Mouse (Mus musculus): ENCODE data around the gene Slc35f2.

Slc35f2 gene

DNA sequence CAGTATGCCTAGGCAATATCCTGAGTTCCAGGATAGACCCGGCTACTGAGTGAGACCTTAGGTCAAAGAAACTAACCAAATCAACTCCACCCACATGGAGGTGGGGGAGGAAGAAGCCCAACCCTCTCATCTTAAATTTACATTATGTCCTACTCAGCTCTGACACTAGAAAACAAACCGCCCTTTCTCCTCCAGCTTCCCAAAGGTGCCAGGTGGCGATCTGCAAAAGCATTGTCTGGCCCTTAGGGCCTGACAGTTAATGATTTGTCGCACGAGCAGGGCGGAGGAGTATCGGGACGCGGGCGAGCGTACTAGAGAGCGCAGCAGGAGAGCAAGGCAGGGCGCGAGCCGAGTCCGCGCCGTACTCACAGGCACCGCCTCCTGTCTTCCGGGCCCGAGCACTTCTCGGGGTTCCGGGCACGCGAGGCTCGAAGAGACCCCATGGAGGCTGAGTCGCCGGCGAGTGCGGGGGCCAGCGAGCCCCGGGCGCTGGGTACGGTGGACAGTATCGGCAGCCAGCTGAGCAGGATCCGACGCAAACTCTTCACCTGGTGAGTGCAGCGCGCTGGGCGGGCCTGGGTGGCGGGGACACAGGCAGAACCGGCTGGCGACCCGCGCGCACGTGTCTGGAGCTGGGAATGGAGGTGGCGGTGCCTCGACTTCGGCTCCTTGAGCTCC lies at the start of gene Slc35f2:
Gene Slc35f2, plus strand, starts transcription at position 195 of the 678 bp plus-strand sequence.
- DNase-seq = peak; percentile 80

- DNase-seq = no peak
Observed at GRCm38 (mm10) chr9:53740829-53741404, 30.4 kb upstream of the Slc35f2 start.

- DNase-seq = no peak
Observed at GRCm38 (mm10) chr9:53750411-53750810, 20.9 kb upstream of the Slc35f2 start.

DNA sequence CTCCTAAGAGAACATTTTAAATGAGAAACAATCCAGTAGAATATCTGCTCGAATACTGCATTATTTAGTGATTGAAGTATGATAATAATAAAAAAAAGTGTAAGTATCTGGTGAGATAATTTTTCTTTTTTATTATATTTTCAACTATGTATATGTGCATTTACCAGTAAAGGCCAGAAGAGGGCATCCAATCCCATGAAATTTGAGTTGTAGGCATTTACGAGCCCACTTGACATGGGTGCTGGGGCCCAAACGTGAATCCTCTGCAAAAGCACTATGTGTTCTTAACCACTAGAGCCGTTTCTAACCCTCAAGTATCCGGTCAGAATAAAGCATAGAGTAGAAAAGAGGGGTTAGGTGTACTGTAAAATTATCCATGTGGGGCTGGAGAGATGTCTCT lies 20.4 kb upstream of the Slc35f2 start:
- DNase-seq = no peak

DNA sequence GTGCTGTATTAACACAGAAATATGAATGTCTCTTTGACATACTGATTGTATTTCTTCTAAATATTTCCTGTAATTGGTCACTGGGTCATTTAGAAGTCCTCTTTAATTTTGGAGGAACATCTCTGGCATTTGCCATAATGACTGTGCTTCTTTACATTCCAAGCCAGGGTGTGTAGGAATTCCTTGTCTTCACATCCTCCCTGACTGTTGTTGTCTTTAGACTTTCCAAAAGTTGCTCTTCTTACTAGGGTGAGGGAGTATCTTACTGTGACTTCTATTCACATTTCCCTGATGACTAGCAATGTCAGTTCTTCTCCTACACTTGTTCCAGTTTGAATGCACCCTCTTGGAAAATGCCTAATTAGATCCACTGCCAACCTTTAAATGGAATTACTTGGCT lies 16.5 kb upstream of the Slc35f2 start:
- DNase-seq = no peak

DNA sequence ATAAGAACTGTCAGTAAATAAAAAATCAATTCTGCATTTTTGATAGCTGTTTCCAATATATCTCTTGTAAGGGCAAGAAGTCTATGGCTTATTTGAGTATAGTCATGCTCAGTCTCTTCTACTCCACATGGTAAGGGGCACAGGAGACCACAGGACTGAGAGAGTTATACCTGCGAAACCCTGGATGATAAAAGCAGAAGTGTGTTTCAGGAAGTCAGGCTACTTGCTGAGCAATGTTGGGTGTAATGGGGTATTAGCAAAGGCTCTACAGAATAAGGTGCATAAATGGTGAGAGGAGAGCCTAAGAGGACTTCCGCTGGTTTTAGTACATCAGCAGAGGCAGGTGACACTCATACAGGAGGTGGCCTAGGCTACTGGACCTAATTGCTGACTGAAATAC lies 13.2 kb upstream of the Slc35f2 start:
- no peak for DNase-seq

DNA sequence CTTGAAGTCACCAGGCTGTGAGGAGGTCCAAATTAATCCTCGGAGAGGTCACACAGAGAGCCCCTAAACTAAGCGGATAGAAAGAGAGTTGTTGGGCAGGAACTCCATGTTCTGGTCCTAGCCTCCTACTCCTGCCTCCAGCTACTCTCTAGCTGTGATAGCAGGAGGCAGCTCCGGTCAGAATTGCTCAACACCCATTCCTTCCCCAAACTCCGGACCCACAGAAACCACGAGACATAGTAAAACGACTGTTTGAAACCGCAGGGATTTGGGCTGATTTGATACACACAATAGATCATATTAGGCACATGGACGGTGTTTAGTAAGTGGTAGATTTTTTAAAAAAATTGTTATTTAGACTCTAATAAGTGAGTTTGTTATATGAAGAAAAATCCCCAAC lies 6.6 kb upstream of the Slc35f2 start:
- no peak for DNase-seq

DNA sequence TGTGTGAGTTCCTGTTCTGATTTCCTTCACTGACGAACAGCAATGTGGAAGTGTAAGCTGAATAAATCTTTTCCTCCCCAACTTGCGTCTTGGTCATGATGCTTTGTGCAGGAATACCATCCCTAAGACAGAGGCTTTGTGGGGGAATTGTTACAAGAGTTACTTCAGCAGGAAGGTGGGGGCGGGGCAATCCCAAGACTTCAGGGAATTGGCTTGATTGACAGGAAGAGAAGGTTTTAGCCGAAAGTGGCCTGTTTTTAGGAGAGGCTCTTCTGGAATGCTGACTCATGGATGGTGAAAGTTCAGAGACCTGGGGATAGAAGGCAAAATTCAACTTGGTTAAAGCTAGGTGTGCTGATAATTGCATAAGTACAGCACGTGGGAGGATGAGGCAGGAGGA lies 2.9 kb upstream of the Slc35f2 start:
- DNase-seq = no peak

DNA sequence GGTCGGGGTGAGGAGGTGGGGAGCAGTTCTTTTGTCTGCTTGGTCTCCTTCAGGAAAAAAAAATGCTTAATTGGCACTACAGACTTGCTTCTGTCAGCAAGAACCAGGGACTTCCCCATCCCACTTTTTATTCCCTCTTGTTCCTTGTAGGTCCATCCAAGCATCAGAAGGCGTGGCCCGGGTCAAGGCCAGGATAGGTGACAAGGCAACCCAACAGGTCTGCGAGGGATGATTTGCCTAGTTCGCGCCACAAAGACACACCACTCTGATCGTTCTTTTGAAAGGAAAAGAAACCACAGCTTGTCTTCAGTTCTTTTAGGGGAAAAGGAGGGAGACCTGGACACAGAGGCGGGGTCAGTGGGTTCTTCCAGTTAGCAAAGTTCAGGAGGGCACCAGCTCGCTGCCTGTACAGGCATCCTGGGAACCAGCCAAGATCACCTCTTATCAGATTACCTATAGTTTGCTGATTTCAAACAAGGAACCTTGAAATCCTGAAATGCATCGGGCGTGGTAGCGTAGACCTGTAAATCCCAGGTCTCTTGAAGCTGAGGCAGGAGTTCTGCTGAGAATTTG lies 481 bp upstream of the Slc35f2 start:
- peak; percentile 20 for DNase-seq

DNA sequence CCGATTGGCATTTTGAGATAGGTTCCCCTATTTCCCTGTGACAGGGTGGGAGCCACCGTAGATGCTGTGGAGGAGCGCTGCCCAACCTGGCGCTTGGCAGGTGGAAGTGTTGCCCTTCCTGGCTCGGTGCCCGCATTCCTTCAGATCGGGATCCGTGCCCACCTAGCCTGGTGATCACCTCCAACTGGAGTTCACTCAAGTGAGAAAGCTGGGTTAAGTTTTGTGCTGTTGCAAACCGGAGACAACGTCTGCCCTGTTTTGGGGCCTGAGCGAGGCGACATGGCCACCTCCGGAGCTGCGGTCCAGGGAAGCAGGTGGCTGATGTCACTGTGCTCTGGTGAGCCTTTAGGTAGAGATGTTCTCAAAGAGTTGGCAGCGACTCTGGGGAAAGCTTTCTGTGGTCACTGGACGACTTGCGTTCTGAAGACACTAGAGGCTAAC lies 803 bp downstream of the Slc35f2 start:
- DNase-seq = peak; percentile 93

DNA sequence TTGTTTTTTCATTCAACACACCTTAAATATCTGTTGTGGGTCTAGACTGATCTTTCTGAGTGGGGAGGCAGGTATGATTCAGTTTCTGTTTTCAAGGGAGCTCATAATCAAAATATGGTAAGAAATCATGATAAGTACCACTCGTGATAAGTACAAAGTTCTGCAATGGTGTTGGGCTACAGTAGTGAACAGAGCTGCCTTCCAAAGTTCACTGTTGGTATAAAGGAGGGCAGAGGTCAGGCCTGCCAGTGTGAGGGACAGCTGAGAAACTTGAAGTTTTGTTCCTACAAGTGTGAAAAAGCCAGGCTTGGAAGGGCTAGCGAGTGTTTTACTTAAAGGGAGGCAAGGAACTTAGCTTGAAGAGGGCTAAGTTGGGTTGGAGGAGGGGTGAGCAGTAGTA lies 4.2 kb downstream of the Slc35f2 start:
- peak; percentile 55 for DNase-seq

DNA sequence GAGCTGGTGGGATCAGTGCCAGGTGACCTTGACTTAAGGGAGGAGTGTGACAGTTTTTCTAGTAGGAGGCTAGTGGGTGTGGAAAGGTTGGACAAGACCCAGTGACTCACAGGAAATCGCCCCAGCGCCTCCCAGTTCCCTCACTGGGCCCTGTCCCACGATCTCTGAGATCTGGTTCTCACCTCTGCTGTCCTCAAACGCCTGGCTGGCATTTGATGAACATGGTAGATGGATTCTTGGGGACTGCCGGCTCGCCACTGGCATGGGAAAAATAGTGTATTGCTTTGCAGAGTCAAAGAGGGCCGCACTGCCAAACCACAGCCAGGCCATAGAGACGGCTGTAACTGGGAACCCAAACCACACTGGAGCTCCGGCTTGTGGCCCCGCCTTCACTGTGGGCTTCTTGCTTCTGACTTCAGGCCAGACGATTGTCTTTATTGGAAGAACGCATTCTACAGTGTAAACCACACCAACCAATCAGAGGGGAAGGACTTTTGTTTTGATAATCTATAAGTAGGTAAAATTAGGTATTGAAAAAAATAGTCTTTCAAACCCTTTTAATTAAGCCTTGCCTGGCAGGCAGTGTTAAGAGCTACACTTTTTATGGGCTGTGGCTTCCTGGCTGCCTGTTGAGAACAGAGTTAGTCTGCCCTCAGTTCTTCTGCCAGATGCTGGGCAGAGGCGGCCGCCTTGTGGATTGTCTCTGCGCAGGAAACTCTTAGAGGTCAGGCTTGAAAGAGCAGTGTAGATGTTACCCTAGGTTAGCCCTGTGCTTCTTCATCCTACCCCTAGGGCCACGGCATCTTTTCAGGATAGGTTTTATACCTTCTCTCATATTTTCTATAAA lies 15.4 kb downstream of the Slc35f2 start:
- no peak for DNase-seq

- DNase-seq = no peak
Observed at GRCm38 (mm10) chr9:53793830-53794330, 22.5 kb downstream of the Slc35f2 start.

GRCm38 (mm10) chr9:53794490-53794889 lies 23.2 kb downstream of the Slc35f2 start:
- no peak for DNase-seq

DNA sequence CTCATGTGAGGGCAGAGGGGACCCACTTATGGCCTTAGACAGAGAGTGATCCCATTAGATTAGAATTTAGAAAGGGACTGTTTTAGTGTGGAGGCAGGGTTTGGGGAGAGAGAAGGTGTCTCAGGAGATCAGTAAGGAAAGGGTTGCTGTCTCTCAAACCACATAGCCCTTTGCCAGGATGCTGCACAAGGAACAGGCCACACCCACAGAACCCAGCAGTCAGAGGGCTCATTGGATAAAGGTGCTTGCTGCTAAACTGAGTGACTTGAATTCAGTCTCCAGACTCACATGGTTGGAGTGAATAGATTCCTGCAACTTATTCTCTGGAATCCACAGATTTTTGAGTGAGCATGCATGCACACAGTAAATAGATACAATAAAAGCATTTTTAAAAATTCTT lies 24.0 kb downstream of the Slc35f2 start:
- DNase-seq = no peak

- no peak for DNase-seq
Observed at GRCm38 (mm10) chr9:53796386-53796785, 25.0 kb downstream of the Slc35f2 start.

- peak; percentile 36 for DNase-seq
Observed at GRCm38 (mm10) chr9:53797141-53797540, 25.8 kb downstream of the Slc35f2 start.

GRCm38 (mm10) chr9:53802921-53803320 lies 31.6 kb downstream of the Slc35f2 start:
- no peak for DNase-seq

DNA sequence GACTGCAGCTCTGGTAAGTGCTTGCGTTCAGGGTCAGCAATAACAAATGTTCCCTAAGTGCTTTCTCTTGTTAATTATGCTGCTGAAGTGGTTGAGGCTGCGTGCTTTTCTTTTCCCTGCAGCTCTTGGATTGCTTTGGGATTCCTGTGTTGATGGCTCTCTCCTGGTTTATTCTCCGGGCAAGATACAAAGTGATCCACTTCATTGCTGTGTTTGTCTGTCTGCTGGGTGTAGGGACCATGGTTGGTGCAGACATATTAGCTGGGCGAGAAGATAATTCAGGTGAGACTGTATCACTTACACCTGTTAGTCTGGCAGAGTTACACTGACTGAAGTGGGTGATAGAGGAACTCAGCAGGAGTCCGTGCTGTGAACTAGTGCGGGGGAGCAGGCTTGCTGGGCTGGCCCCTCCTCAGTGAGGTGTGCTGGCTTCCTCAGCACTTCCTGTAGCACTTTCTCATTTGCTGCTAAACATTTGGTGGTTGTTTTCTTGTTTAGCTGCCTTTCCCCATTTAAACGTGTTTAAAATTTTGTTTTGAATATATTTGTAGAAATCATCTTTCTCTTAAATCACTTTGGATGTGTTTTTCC lies 35.3 kb downstream of the Slc35f2 start:
- DNase-seq = no peak

GRCm38 (mm10) chr9:53813418-53813817 lies 42.1 kb downstream of the Slc35f2 start:
- DNase-seq = no peak

- DNase-seq = peak; percentile 71
Observed at GRCm38 (mm10) chr9:53818760-53819159, 47.4 kb downstream of the Slc35f2 start.

- peak; percentile 20 for DNase-seq
Observed at GRCm38 (mm10) chr9:53825318-53825717, 54.0 kb downstream of the Slc35f2 start.
